Mouse (Mus musculus): ENCODE measurements around the gene Irak1. TPM values are rescaled to one million over a fixed set of nuclear protein-coding genes. Genes with fewer than 3 reads are reported as not detected.

The Irak1 gene
- total and polyA plus RNA-seq, 2 experiments from 2014 or later: 35.3 to 94.8 TPM

GRCm38 (mm10) chrX:73970781-73971180 lies 52.9 kb downstream of the Irak1 start:
- H3K27ac ChIP-seq (ENCODE audit: low read depth): no peak overlapping the region
- H3K4me2 ChIP-seq (ENCODE audit: low read depth, low read length): no peak overlapping the region
- DNase-seq (ENCODE audit: low spot score) (no peak), ATAC-seq (ENCODE audit: insufficient read depth, low read depth) (no peak)
- no peaks in the 10 kb centered on the region for H3K36me3 ChIP-seq (replicated peaks; ENCODE audit: control insufficient read depth, insufficient read depth, low read length)
- H3K4me3 ChIP-seq (ENCODE audit: low read depth, low read length): no peak overlapping the region
- H3K27me3 ChIP-seq (ENCODE audit: control insufficient read depth, insufficient read depth, low read length): no peaks in the 10 kb centered on the region
- H3K9ac ChIP-seq (replicated peaks; ENCODE audit: low read depth, low read length): no peak overlapping the region
- H3K9me3 ChIP-seq (replicated peaks; ENCODE audit: control insufficient read depth, low read length): no peaks in the 10 kb centered on the region
- no peaks in the 10 kb centered on the region for H3K4me1 ChIP-seq (ENCODE audit: control insufficient read depth, insufficient read depth)
- TF ChIP-seq CTCF (IDR thresholded peaks at IDR 0.05; ENCODE audit: low read depth) (no peak), EP300 (IDR thresholded peaks at IDR 0.05; ENCODE audit: low read depth) (no peak)

- Histone ChIP-seq H3K4me1 (ENCODE audit: control insufficient read depth, insufficient read depth) (0 out of 2 replicates have a peak, but pooled peaks cover 1% of the 10 kb centered on the region), H3K4me3 (ENCODE audit: low read depth, low read length) (no peak overlapping the region), H3K4me2 (ENCODE audit: low read depth, low read length) (no peak overlapping the region), H3K27me3 (ENCODE audit: control insufficient read depth, insufficient read depth, low read length) (no peaks in the 10 kb centered on the region), H3K9me3 (replicated peaks; ENCODE audit: control insufficient read depth, low read length) (no peaks in the 10 kb centered on the region), H3K36me3 (replicated peaks; ENCODE audit: control insufficient read depth, insufficient read depth, low read length) (no peaks in the 10 kb centered on the region), H3K9ac (replicated peaks; ENCODE audit: low read depth, low read length) (no peak overlapping the region), H3K27ac (ENCODE audit: low read depth) (no peak overlapping the region)
- DNase-seq (ENCODE audit: low spot score): no peak
- TF ChIP-seq CTCF (IDR thresholded peaks at IDR 0.05; ENCODE audit: low read depth): no peak
- no peak for TF ChIP-seq EP300 (IDR thresholded peaks at IDR 0.05; ENCODE audit: low read depth)
- 60% methylated on average over 2 of the region's 2 CpGs for WGBS
- no peak for ATAC-seq (ENCODE audit: insufficient read depth, low read depth)
These were observed 54.0 kb downstream of the Irak1 start for GRCm38 (mm10) chrX:73969729-73970128.

DNA sequence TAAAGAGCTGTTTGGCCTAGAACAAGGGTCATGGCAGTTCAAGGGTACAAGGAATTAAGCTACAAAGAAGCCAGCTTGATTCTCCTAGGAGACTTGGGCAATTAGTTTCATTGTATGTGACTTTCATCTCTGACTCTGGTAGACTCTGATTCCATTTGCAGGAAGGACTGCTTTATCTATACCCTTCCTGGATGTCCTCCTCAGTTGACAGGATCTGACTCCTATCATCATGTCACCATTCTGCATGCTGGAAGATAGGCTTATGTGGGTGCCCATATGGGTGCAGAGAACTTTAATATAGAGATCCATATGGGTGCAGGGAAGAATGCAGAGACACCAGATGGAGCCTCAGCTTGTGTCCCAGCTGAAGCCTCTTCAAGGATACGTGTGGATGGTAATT lies 54.6 kb downstream of the Irak1 start:
- Histone ChIP-seq H3K4me1 (ENCODE audit: control insufficient read depth, insufficient read depth) (peaks cover 6% of the 10 kb centered on the region; the same call in 1 of the 2 replicates), H3K36me3 (replicated peaks; ENCODE audit: control insufficient read depth, insufficient read depth, low read length) (no peaks in the 10 kb centered on the region), H3K4me3 (ENCODE audit: low read depth, low read length) (no peak overlapping the region), H3K9ac (replicated peaks; ENCODE audit: low read depth, low read length) (no peak overlapping the region), H3K27me3 (ENCODE audit: control insufficient read depth, insufficient read depth, low read length) (no peaks in the 10 kb centered on the region), H3K27ac (ENCODE audit: low read depth) (no peak overlapping the region), H3K4me2 (ENCODE audit: low read depth, low read length) (no peak overlapping the region), H3K9me3 (replicated peaks; ENCODE audit: control insufficient read depth, low read length) (no peaks in the 10 kb centered on the region)
- ATAC-seq (ENCODE audit: insufficient read depth, low read depth): no peak
- no peak for DNase-seq (ENCODE audit: low spot score)
- 75% methylated on average over 1 of the region's 1 CpGs for WGBS
- no peak for TF ChIP-seq EP300 (IDR thresholded peaks at IDR 0.05; ENCODE audit: low read depth)
- no peak for TF ChIP-seq CTCF (IDR thresholded peaks at IDR 0.05; ENCODE audit: low read depth)

DNA sequence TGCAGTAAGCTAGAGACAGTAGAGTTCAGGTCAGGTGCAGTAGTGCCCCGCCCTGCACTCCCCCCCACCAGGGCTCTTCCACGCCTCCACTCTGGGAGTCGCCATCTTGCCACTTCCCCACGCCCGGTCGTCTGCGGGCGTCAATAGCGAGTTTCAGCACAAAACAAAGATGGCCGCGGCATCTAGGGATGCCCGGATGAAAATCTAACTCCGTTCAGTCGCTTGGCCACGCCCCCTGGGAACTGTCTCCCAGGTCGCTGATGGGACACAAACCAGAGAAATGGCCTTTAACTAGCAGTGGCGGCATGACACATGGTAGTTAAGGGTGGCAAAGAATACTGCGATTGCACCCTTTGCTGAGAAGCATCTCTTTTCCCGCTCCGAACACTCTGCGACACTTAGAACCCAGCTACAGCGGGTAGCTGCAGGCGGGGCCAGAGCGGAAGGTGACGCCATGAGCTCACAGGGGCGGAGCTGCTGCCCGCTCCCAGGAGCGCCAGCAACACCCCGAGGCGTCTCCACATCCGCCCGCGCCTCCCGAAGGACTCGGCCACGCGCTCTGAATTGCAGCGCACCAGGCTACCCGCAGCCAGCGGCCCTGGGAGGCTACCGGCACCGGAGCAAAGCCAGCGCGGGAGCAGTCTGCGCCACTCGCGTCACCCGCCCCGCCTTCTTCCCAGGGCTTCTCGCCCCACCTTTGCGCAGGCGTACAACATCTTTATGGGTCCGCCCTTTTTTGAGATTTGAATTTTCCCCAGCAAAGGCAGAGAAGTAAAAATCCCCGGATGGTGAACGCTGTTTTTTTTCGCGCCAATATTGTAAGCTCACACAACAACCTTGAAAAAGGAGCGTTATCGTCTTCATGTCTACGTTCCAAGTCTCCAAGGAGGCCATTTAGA lies 56.3 kb downstream of the Irak1 start:
- DNase-seq (ENCODE audit: low spot score) (peak; percentile 83), ATAC-seq (ENCODE audit: insufficient read depth, low read depth) (peak; percentile 82)
- Histone ChIP-seq H3K4me2 (ENCODE audit: low read depth, low read length) (peak overlapping the region; percentile 66), H3K4me3 (ENCODE audit: low read depth, low read length) (peak overlapping the region; percentile 69), H3K27me3 (ENCODE audit: control insufficient read depth, insufficient read depth, low read length) (no peaks in the 10 kb centered on the region), H3K27ac (ENCODE audit: low read depth) (peak overlapping the region; percentile 96), H3K9me3 (replicated peaks; ENCODE audit: control insufficient read depth, low read length) (no peaks in the 10 kb centered on the region), H3K9ac (replicated peaks; ENCODE audit: low read depth, low read length) (peak overlapping the region; percentile 79), H3K36me3 (replicated peaks; ENCODE audit: control insufficient read depth, insufficient read depth, low read length) (no peaks in the 10 kb centered on the region), H3K4me1 (ENCODE audit: control insufficient read depth, insufficient read depth) (peaks cover 13% of the 10 kb centered on the region)
- 14% methylated on average over 55 of the region's 60 CpGs for WGBS
- TF ChIP-seq EP300 (IDR thresholded peaks at IDR 0.05; ENCODE audit: low read depth) (no peak), CTCF (IDR thresholded peaks at IDR 0.05; ENCODE audit: low read depth) (no peak)

DNA sequence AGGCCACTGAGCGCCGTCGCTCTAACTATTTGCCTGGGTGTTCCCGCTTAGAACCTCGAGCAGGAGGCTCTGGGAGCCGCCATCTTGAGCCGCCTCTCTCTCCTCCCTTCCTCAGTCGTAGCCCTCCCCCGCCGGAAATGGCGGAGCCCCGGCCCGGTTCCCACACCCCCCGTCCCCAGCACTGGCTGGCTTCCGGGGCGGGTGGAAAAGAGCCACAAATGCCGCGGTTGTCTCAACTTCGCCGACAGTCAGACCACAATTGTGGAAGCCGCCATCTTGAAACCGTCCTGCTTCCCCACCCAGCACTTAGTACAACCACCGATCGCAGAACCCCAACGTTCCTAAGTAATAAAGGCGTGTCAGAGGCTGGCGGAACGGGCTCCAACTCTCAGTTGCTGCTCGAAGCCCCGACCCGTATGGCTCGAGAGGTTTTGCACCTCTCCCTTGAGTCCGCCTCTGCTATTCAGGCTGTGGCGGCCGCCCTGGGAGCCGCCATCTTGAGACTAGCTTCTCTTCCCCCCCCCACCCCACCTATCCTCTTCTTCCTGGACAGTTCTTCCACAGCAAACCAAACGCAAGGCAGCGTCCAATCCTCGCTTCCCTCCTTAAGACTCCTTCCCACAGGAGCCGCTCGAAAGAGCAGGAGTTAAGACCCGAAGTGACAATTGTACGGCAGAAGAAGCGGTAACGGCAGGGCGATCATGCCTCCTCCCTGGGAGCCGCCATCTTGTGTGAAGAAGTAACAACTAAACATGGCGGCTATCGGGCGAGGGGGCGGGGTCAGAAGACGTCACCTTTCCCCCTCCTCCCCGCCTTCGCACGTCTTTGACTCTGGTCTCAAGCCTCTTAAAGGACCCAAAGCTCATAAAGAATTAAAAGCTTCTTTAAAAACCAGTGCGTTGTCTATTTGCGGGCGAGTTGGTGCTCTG lies 57.2 kb downstream of the Irak1 start, which contains the start of gene Hcfc1:
TSS of gene Hcfc1 (minus strand) at position 110 of the 929 bp plus-strand sequence.
- WGBS: 14% methylated on average over 56 of the region's 58 CpGs
- peak within 1 kb of the TSS; percentile 69 for H3K4me3 ChIP-seq (ENCODE audit: low read depth, low read length)

More for the DNA sequence above, 57.2 kb downstream of the Irak1 start, which contains the start of gene Hcfc1:
- Histone ChIP-seq H3K27me3 (ENCODE audit: control insufficient read depth, insufficient read depth, low read length) (no peaks in the 10 kb centered on the region), H3K4me2 (ENCODE audit: low read depth, low read length) (peak within 1 kb of the TSS; percentile 66), H3K9me3 (replicated peaks; ENCODE audit: control insufficient read depth, low read length) (no peaks in the 10 kb centered on the region), H3K4me1 (ENCODE audit: control insufficient read depth, insufficient read depth) (peaks cover 13% of the 10 kb centered on the region), H3K36me3 (replicated peaks; ENCODE audit: control insufficient read depth, insufficient read depth, low read length) (no peaks in the 10 kb centered on the region), H3K9ac (replicated peaks; ENCODE audit: low read depth, low read length) (peak within 1 kb of the TSS; percentile 79), H3K27ac (ENCODE audit: low read depth) (peak within 1 kb of the TSS; percentile 96)
- TF ChIP-seq EP300 (IDR thresholded peaks at IDR 0.05; ENCODE audit: low read depth) (0 out of 2 replicates have a peak, but pooled peaks have one; percentile 36), CTCF (IDR thresholded peaks at IDR 0.05; ENCODE audit: low read depth) (no peak)
- DNase-seq (ENCODE audit: low spot score) (peak; percentile 82), ATAC-seq (ENCODE audit: insufficient read depth, low read depth) (peak; percentile 75)

Data from heart, postnatal 0 days (tissue).